In genomic region chr12:86905203-86905602, GRCm38 (mm10) we compare ENCODE assay signal across 8 mouse cellular contexts. TPM values are rescaled to one million over a fixed set of nuclear protein-coding genes. Genes with fewer than 3 reads are reported as not detected.
DNase-seq lines count a peak whose midpoint lies in the region; ATAC-seq and TF ChIP-seq lines count a peak whose summit lies in the region.

No protein-coding gene starts in this region.

- peaks cover 12% of the 10 kb centered on the region for H3K4me1 ChIP-seq in forebrain, embryonic 14.5 days (ENCODE audit: control insufficient read depth, insufficient read depth, low read length)
- H3K4me1 ChIP-seq in liver, embryonic 12.5 days, result peaks cover 9% of the 10 kb centered on the region

- no peaks in the 10 kb centered on the region for H3K27me3 ChIP-seq in C2C12 (ENCODE audit: control insufficient read depth, insufficient read depth, insufficient read length)
- no peaks in the 10 kb centered on the region for H3K27me3 ChIP-seq in forebrain, embryonic 14.5 days (replicated peaks; ENCODE audit: control insufficient read depth, insufficient read depth, low read length)
- H3K27me3 ChIP-seq in liver, embryonic 12.5 days (replicated peaks), result no peaks in the 10 kb centered on the region

- ATAC-seq in forebrain, embryonic 14.5 days, result peak; percentile 12
- peak; percentile 9; the same call in 1 of the 2 replicates for ATAC-seq in liver, embryonic 12.5 days

- no peak overlapping the region for H3K4me3 ChIP-seq in C2C12 (ENCODE audit: insufficient read depth, poor library complexity, severe bottlenecking)
- no peak overlapping the region for H3K4me3 ChIP-seq in forebrain, embryonic 14.5 days (ENCODE audit: low read depth, low read length)
- no peak overlapping the region for H3K4me3 ChIP-seq in liver, embryonic 12.5 days

- TF ChIP-seq CTCF in C2C12 (IDR thresholded peaks at IDR 0.05; ENCODE audit: control insufficient read depth, insufficient read depth, insufficient read length), result peak; percentile 37

- H3K79me2 ChIP-seq in C2C12 (ENCODE audit: control insufficient read depth, insufficient read depth), result no peaks in the 10 kb centered on the region

- H3K79me3 ChIP-seq in C2C12 (ENCODE audit: low read depth), result no peaks in the 10 kb centered on the region

- intact Hi-C loops in heart, postnatal 25 days (cut with DNase I), result loop anchor here (1.0 to 5.0 kb wide), 2 partner anchors 67 to 109 kb away; no protein-coding TSS in a partner anchor

- H3ac ChIP-seq in C2C12 (ENCODE audit: control insufficient read depth, insufficient read length, low read depth), result no peak overlapping the region

- peak; percentile 70 to 81 for DNase-seq in heart, adult 18-20 months
- DNase-seq in heart, postnatal 25 days (ENCODE audit: low spot score), result no peak
- DNase-seq in adrenal gland, postnatal 14 days, result peak; percentile 77
- peak; percentile 71 for DNase-seq in forebrain, embryonic 14.5 days (ENCODE audit: low spot score)
- DNase-seq in spleen, postnatal 4 days (ENCODE audit: low spot score in 2 of 2), result peak; percentile 55 to 76
- DNase-seq in layer of hippocampus, adult 8-10 months (ENCODE audit: low spot score in 2 of 2), result no peak

- H3K9me3 ChIP-seq in forebrain, embryonic 14.5 days (replicated peaks; ENCODE audit: control insufficient read depth, low read length), result no peaks in the 10 kb centered on the region
- no peaks in the 10 kb centered on the region for H3K9me3 ChIP-seq in liver, embryonic 12.5 days (replicated peaks)

- no peak overlapping the region for H3K9ac ChIP-seq in forebrain, embryonic 14.5 days (ENCODE audit: low read length)
- no peak overlapping the region for H3K9ac ChIP-seq in liver, embryonic 12.5 days

- no peak overlapping the region for H3K27ac ChIP-seq in forebrain, embryonic 14.5 days (ENCODE audit: low read depth, low read length)
- H3K27ac ChIP-seq in liver, embryonic 12.5 days, result no peak overlapping the region

- H3K36me3 ChIP-seq in C2C12 (ENCODE audit: control insufficient read depth, insufficient read depth), result no peaks in the 10 kb centered on the region
- H3K36me3 ChIP-seq in forebrain, embryonic 14.5 days (ENCODE audit: control insufficient read depth, insufficient read depth, low read length), result no peaks in the 10 kb centered on the region
- H3K36me3 ChIP-seq in liver, embryonic 12.5 days, result no peaks in the 10 kb centered on the region

- WGBS in forebrain, embryonic 14.5 days, result 13% methylated on average over 4 of the region's 4 CpGs
- WGBS in liver, embryonic 12.5 days (ENCODE audit: insufficient replicate concordance), result 6% methylated on average over 4 of the region's 4 CpGs

- no peak overlapping the region for H3K4me2 ChIP-seq in forebrain, embryonic 14.5 days (ENCODE audit: low read length)
- H3K4me2 ChIP-seq in liver, embryonic 12.5 days, result no peak overlapping the region

TF ChIP-seq in C2C12, 6 proteins besides CTCF, POLR2A, EP300 and RAD21:
- TF ChIP-seq CEBPB (IDR thresholded peaks at IDR 0.05; ENCODE audit: low read depth) (no peak), FOSL1 (IDR thresholded peaks at IDR 0.05; ENCODE audit: insufficient read depth, low read length, poor library complexity, severe bottlenecking) (no peak), MYOG (IDR thresholded peaks at IDR 0.05; ENCODE audit: control insufficient read depth, extremely low read depth, insufficient read length) (no peak), MYOD1 (IDR thresholded peaks at IDR 0.05; ENCODE audit: control insufficient read depth, insufficient read length, low read depth) (no peak), MAX (IDR thresholded peaks at IDR 0.05) (no peak), USF1 (IDR thresholded peaks at IDR 0.05; ENCODE audit: low read depth) (no peak)

RNA-seq across cellular contexts. Expression of gene Irf2bpl, which starts 20.6 kb away (rescaled TPM):
- total RNA-seq in heart, adult 18-20 months (2021), result 10 to 100 TPM; 30.0 to 30.5 TPM
- total RNA-seq in heart, postnatal 25 days (2021), result 10 to 100 TPM; 33.3 to 36.9 TPM
- polyA plus RNA-seq in C2C12 (2012; fragmentation: generic; extraction: Trizol), result 49.7 TPM
- total RNA-seq in adrenal gland, postnatal 14 days (2021), result 48.4 and 53.8 TPM in 2 replicates
- 41.4 and 56.5 TPM in 2 replicates for polyA plus RNA-seq in forebrain, embryonic 14.5 days (2014; fragmentation: Nextera tagmentation; extraction: Ambion mirVana)
- 6.7 and 7.7 TPM in 2 replicates for polyA plus RNA-seq in liver, embryonic 12.5 days (2016; fragmentation: Nextera tagmentation; extraction: Ambion mirVana)
- 10 to 100 TPM; 61.7 to 72.0 (median 66.8) TPM for total RNA-seq in layer of hippocampus, adult 8-10 months (2022)

RNA-seq across cellular contexts. Expression of gene Cipc, which starts 41.6 kb away (rescaled TPM):
- 10 to 100 TPM; 37.1 to 40.8 TPM for total RNA-seq in heart, adult 18-20 months (2021)
- total RNA-seq in heart, postnatal 25 days (2021), result 10 to 100 TPM; 41.1 to 48.6 TPM
- 12.0 TPM for polyA plus RNA-seq in C2C12 (2012; fragmentation: generic; extraction: Trizol)
- 26.2 and 29.1 TPM in 2 replicates for total RNA-seq in adrenal gland, postnatal 14 days (2021)
- 47.5 and 57.0 TPM in 2 replicates for polyA plus RNA-seq in forebrain, embryonic 14.5 days (2014; fragmentation: Nextera tagmentation; extraction: Ambion mirVana)
- 18.0 and 19.2 TPM in 2 replicates for polyA plus RNA-seq in liver, embryonic 12.5 days (2016; fragmentation: Nextera tagmentation; extraction: Ambion mirVana)
- total RNA-seq in layer of hippocampus, adult 8-10 months (2022), result 10 to 100 TPM; 70.7 to 89.0 (median 86.1) TPM

Comparison
In these comparisons a context has a peak if more than half of its experiments do, and no peak if none do; other contexts are left out.
1. DNase-seq: peak in heart, adult 18-20 months (2 of 2), adrenal gland, postnatal 14 days (single experiment), forebrain, embryonic 14.5 days (single experiment) and spleen, postnatal 4 days (2 of 2); none in heart, postnatal 25 days (single experiment) and layer of hippocampus, adult 8-10 months (0 of 2).